Mouse (Mus musculus) forelimb bud, embryonic 11.5 days (tissue): ENCODE data around the gene Col27a1.

Source experiments
- DNase-seq: peaks from one replicate; pipeline ENCODE4 v3.0.0-alpha.2; 2012; ENCODE audit warnings: low read depth, low spot score

Col27a1 gene

GRCm38 (mm10) chr4:63308316-63308715 lies 94.5 kb downstream of the Col27a1 start:
- DNase-seq = no peak

GRCm38 (mm10) chr4:63310247-63310855 lies 96.5 kb downstream of the Col27a1 start:
- DNase-seq = no peak

GRCm38 (mm10) chr4:63311426-63311825 lies 97.6 kb downstream of the Col27a1 start:
- DNase-seq = no peak

- no peak for DNase-seq
Measured at GRCm38 (mm10) chr4:63314063-63314462, 100.3 kb downstream of the Col27a1 start.

GRCm38 (mm10) chr4:63316076-63316746 lies 102.4 kb downstream of the Col27a1 start:
- no peak for DNase-seq

- DNase-seq = peak; percentile 54
Measured at GRCm38 (mm10) chr4:63319566-63319965, 105.8 kb downstream of the Col27a1 start.

- no peak for DNase-seq
Measured at GRCm38 (mm10) chr4:63323275-63323815, 109.5 kb downstream of the Col27a1 start.

- no peak for DNase-seq
Measured at GRCm38 (mm10) chr4:63333403-63333802, 119.6 kb downstream of the Col27a1 start.

- no peak for DNase-seq
Measured at GRCm38 (mm10) chr4:63338414-63339076, 124.7 kb downstream of the Col27a1 start.

- no peak for DNase-seq
Measured at GRCm38 (mm10) chr4:63342491-63342890, 128.7 kb downstream of the Col27a1 start.

GRCm38 (mm10) chr4:63343608-63344007 lies 129.8 kb downstream of the Col27a1 start:
- peak; percentile 19 for DNase-seq

- no peak for DNase-seq
Measured at GRCm38 (mm10) chr4:63344295-63344694, 130.5 kb downstream of the Col27a1 start, which contains the start of gene Orm1. Gene Orm1 (plus strand): TSS chr4:63344560.

GRCm38 (mm10) chr4:63345261-63345660 lies 131.5 kb downstream of the Col27a1 start:
- DNase-seq = no peak

GRCm38 (mm10) chr4:63346659-63347058 lies 132.9 kb downstream of the Col27a1 start:
- no peak for DNase-seq

- no peak for DNase-seq
Measured at GRCm38 (mm10) chr4:63348524-63348923, 134.7 kb downstream of the Col27a1 start.

GRCm38 (mm10) chr4:63355877-63356665 lies 142.3 kb downstream of the Col27a1 start, which contains the start of gene Orm3:
Gene Orm3 (plus strand): TSS chr4:63356162.
- DNase-seq = no peak

GRCm38 (mm10) chr4:63356981-63357570 lies 143.3 kb downstream of the Col27a1 start:
- DNase-seq = no peak

GRCm38 (mm10) chr4:63359861-63360260 lies 146.1 kb downstream of the Col27a1 start:
- no peak for DNase-seq

- DNase-seq = no peak
Measured at GRCm38 (mm10) chr4:63362150-63362549, 148.3 kb downstream of the Col27a1 start, which contains the start of gene Orm2. Gene Orm2 (plus strand): TSS chr4:63362449.

- peak; percentile 78 for DNase-seq
Measured at GRCm38 (mm10) chr4:63368577-63368976, 154.8 kb downstream of the Col27a1 start.

GRCm38 (mm10) chr4:63370897-63371296 lies 157.1 kb downstream of the Col27a1 start:
- DNase-seq = no peak
